Mouse (Mus musculus) heart, embryonic 11.5 days (tissue): ENCODE data around the gene Emid1. TPM values are rescaled to one million over a fixed set of nuclear protein-coding genes. Genes with fewer than 3 reads are reported as not detected.
A peak's percentile ranks its signal among the peaks of the same experiment; 100 is the strongest.

Source experiments
- ATAC-seq: fragments of 200-750 bp; cut with Nextera tagmentation; replicated peaks from 2 replicates; pipeline ENCODE4 v1.8.0; 2017; ENCODE audit warnings: moderate library complexity; ENCODE audit not compliant: insufficient number of reproducible peaks, low FRiP score, low TSS enrichment
- H3K27ac ChIP-seq: fragments of 300-500 bp; sonication (generic); 2 replicates; pipeline ENCODE4 v1.5.1; 2014; ENCODE audit warnings: mild to moderate bottlenecking, low read depth, low read length
- H3K27me3 ChIP-seq: fragments of 300-500 bp; sonication (generic); 2 replicates; pipeline ENCODE4 v1.6.1; 2014; ENCODE audit warnings: mild to moderate bottlenecking, low read length, mixed read lengths; ENCODE audit not compliant: control insufficient read depth, insufficient read depth
- H3K36me3 ChIP-seq: fragments of 300-500 bp; sonication (generic); 2 replicates; pipeline ENCODE4 v1.6.1; 2014; ENCODE audit warnings: mild to moderate bottlenecking, low read length, moderate library complexity, mixed read lengths; ENCODE audit not compliant: control insufficient read depth, insufficient read depth
- H3K4me1 ChIP-seq: fragments of 300-500 bp; sonication (generic); 2 replicates; pipeline ENCODE4 v1.6.1; 2014; ENCODE audit warnings: low read length; ENCODE audit not compliant: control insufficient read depth, insufficient read depth
- H3K4me2 ChIP-seq: fragments of 300-500 bp; sonication (generic); 2 replicates; pipeline ENCODE4 v1.6.1; 2014; ENCODE audit warnings: mild to moderate bottlenecking, moderate library complexity
- H3K4me3 ChIP-seq: fragments of 300-500 bp; sonication (generic); 2 replicates; pipeline ENCODE4 v1.5.1; 2014; ENCODE audit warnings: low read depth, low read length
- H3K9ac ChIP-seq: fragments of 300-500 bp; sonication (generic); 2 replicates; pipeline ENCODE4 v1.6.1; 2014; ENCODE audit warnings: mild to moderate bottlenecking, low read depth, low read length, moderate library complexity
- H3K9me3 ChIP-seq: fragments of 300-500 bp; sonication (generic); replicated peaks from 2 replicates; pipeline ENCODE4 v1.6.1; 2016; ENCODE audit warnings: low read length; ENCODE audit not compliant: control insufficient read depth
- WGBS: fragments of 180-500 bp; shearing (Covaris S2); extraction: QIAGEN DNeasy Blood & Tissue Kit; methylation state at CpG from one replicate; pipeline ENCODE4 v1.1.7; 2014; ENCODE audit not compliant: insufficient replicate concordance; 5-methylcytosine and 5-hydroxymethylcytosine counted together
- polyA plus RNA-seq: library from polyadenylated mRNA; unstranded; fragments of >200 nt; fragmentation: Nextera tagmentation; extraction: Ambion mirVana; gene quantifications from 2 replicates; pipeline ENCODE4 v1.2.1, GENCODE M21; 2014

Emid1 gene
- polyA plus RNA-seq, 1 experiment from 2014 or later = 6.8 TPM

- Histone ChIP-seq H3K27me3 (peaks cover 17% of the 10 kb centered on the region), H3K4me2 (no peak overlapping the region), H3K36me3 (no peaks in the 10 kb centered on the region), H3K4me3 (no peak overlapping the region), H3K4me1 (peaks cover 16% of the 10 kb centered on the region), H3K27ac (no peak overlapping the region), H3K9ac (0 out of 2 replicates have a peak overlapping the region, but pooled peaks have one; percentile 23), H3K9me3 (no peaks in the 10 kb centered on the region)
- 41% methylated on average over 10 of the region's 10 CpGs for WGBS
- no peak for ATAC-seq
These were observed 3.1 kb upstream of the Emid1 start for GRCm38 (mm10) chr11:5154961-5155805.

- no peaks in the 10 kb centered on the region for H3K36me3 ChIP-seq
- H3K4me1 ChIP-seq = peaks cover 27% of the 10 kb centered on the region
- ATAC-seq = no peak
- H3K9ac ChIP-seq = no peak overlapping the region
- WGBS = 56% methylated on average over 4 of the region's 4 CpGs
- no peaks in the 10 kb centered on the region for H3K9me3 ChIP-seq
- H3K27me3 ChIP-seq = peaks cover 17% of the 10 kb centered on the region
- H3K4me2 ChIP-seq = peak overlapping the region; percentile 94
- H3K27ac ChIP-seq = no peak overlapping the region
- peak overlapping the region; percentile 54 for H3K4me3 ChIP-seq
These were observed 818 bp downstream of the Emid1 start for GRCm38 (mm10) chr11:5151247-5151630.

- Histone ChIP-seq H3K4me2 (no peak overlapping the region), H3K27me3 (peaks cover 17% of the 10 kb centered on the region), H3K27ac (no peak overlapping the region), H3K9ac (no peak overlapping the region), H3K36me3 (no peaks in the 10 kb centered on the region), H3K4me3 (no peak overlapping the region), H3K9me3 (no peaks in the 10 kb centered on the region), H3K4me1 (peaks cover 24% of the 10 kb centered on the region)
- WGBS = 71% methylated on average over 9 of the region's 9 CpGs
- ATAC-seq = no peak
These were observed 1.4 kb downstream of the Emid1 start for GRCm38 (mm10) chr11:5150416-5151246.

GRCm38 (mm10) chr11:5149955-5150354 lies 2.1 kb downstream of the Emid1 start:
- Histone ChIP-seq H3K27me3 (peaks cover 17% of the 10 kb centered on the region), H3K36me3 (no peaks in the 10 kb centered on the region), H3K4me1 (peaks cover 20% of the 10 kb centered on the region), H3K4me2 (no peak overlapping the region), H3K4me3 (no peak overlapping the region), H3K27ac (no peak overlapping the region), H3K9ac (no peak overlapping the region), H3K9me3 (no peaks in the 10 kb centered on the region)
- ATAC-seq = 0 out of 2 replicates have a peak, but pooled peaks have one; percentile 14
- WGBS = 75% methylated on average over 9 of the region's 9 CpGs

GRCm38 (mm10) chr11:5149249-5149648 lies 2.8 kb downstream of the Emid1 start:
- no peak overlapping the region for H3K27ac ChIP-seq
- peaks cover 17% of the 10 kb centered on the region for H3K27me3 ChIP-seq
- no peak overlapping the region; the same call in 1 of the 2 replicates for H3K9ac ChIP-seq
- WGBS = 20% methylated on average over 7 of the region's 7 CpGs
- no peak for ATAC-seq
- no peaks in the 10 kb centered on the region for H3K36me3 ChIP-seq
- peaks cover 20% of the 10 kb centered on the region for H3K4me1 ChIP-seq
- H3K4me3 ChIP-seq = no peak overlapping the region
- H3K9me3 ChIP-seq = no peaks in the 10 kb centered on the region
- no peak overlapping the region for H3K4me2 ChIP-seq

GRCm38 (mm10) chr11:5145600-5145999 lies 6.5 kb downstream of the Emid1 start:
- Histone ChIP-seq H3K4me2 (no peak overlapping the region), H3K4me3 (no peak overlapping the region), H3K9me3 (no peaks in the 10 kb centered on the region), H3K36me3 (no peaks in the 10 kb centered on the region), H3K4me1 (peaks cover 22% of the 10 kb centered on the region), H3K27me3 (peaks cover 5% of the 10 kb centered on the region), H3K27ac (no peak overlapping the region), H3K9ac (no peak overlapping the region)
- no peak for ATAC-seq
- WGBS = 62% methylated on average over 3 of the region's 3 CpGs

GRCm38 (mm10) chr11:5141965-5142364 lies 10.1 kb downstream of the Emid1 start:
- Histone ChIP-seq H3K9ac (no peak overlapping the region), H3K27me3 (no peaks in the 10 kb centered on the region), H3K4me3 (no peak overlapping the region), H3K36me3 (no peaks in the 10 kb centered on the region), H3K4me2 (no peak overlapping the region), H3K9me3 (no peaks in the 10 kb centered on the region), H3K27ac (no peak overlapping the region), H3K4me1 (peaks cover 18% of the 10 kb centered on the region)
- no peak for ATAC-seq
- WGBS = 81% methylated on average over 2 of the region's 2 CpGs

GRCm38 (mm10) chr11:5141252-5141651 lies 10.8 kb downstream of the Emid1 start:
- Histone ChIP-seq H3K9me3 (no peaks in the 10 kb centered on the region), H3K27me3 (no peaks in the 10 kb centered on the region), H3K4me3 (no peak overlapping the region), H3K36me3 (no peaks in the 10 kb centered on the region), H3K9ac (no peak overlapping the region), H3K4me2 (no peak overlapping the region), H3K27ac (peak overlapping the region; percentile 54), H3K4me1 (peaks cover 18% of the 10 kb centered on the region)
- no peak for ATAC-seq
- WGBS = 62% methylated on average over 5 of the region's 5 CpGs
